Mouse (Mus musculus) embryonic facial prominence, embryonic 12.5 days (tissue): ENCODE measurements around the gene Prpsap2. TPM values are rescaled to one million over a fixed set of nuclear protein-coding genes. Genes with fewer than 3 reads are reported as not detected.

ENCODE experiments used
- ATAC-seq: fragments of 200-750 bp; cut with Nextera tagmentation; 2 replicates; pipeline ENCODE4 v1.8.0; 2017; ENCODE audit not compliant: insufficient number of reproducible peaks, insufficient read depth, low FRiP score, low TSS enrichment
- H3K27ac ChIP-seq: fragments of 300-500 bp; sonication (generic); 2 replicates; pipeline ENCODE4 v1.5.1; 2016; ENCODE audit warnings: mild to moderate bottlenecking
- H3K27me3 ChIP-seq: fragments of 300-500 bp; sonication (generic); 2 replicates; pipeline ENCODE4 v1.6.1; 2016; ENCODE audit warnings: mild to moderate bottlenecking, moderate library complexity
- H3K36me3 ChIP-seq: fragments of 300-500 bp; sonication (generic); 2 replicates; pipeline ENCODE4 v1.6.1; 2016; ENCODE audit warnings: mild to moderate bottlenecking
- H3K4me1 ChIP-seq: fragments of 300-500 bp; sonication (generic); 2 replicates; pipeline ENCODE4 v1.6.1; 2016
- H3K4me2 ChIP-seq: fragments of 300-500 bp; sonication (generic); replicated peaks from 2 replicates; pipeline ENCODE4 v1.6.1; 2016; ENCODE audit warnings: mild to moderate bottlenecking, moderate library complexity
- H3K4me3 ChIP-seq: fragments of 300-500 bp; sonication (generic); 2 replicates; pipeline ENCODE4 v1.5.1; 2016; ENCODE audit warnings: mild to moderate bottlenecking
- H3K9ac ChIP-seq: fragments of 300-500 bp; sonication (generic); 2 replicates; pipeline ENCODE4 v1.6.1; 2016; ENCODE audit warnings: mild to moderate bottlenecking, moderate library complexity
- H3K9me3 ChIP-seq: fragments of 300-500 bp; sonication (generic); 2 replicates; pipeline ENCODE4 v1.6.1; 2016; ENCODE audit warnings: mild to moderate bottlenecking, moderate library complexity
- WGBS: fragments of 180-500 bp; shearing (Covaris S2); methylation state at CpG from one replicate; pipeline ENCODE4 v1.1.7; 2016; 5-methylcytosine and 5-hydroxymethylcytosine counted together
- polyA plus RNA-seq: library from polyadenylated mRNA; unstranded; fragments of >200 nt; fragmentation: Nextera tagmentation; extraction: Ambion mirVana; gene quantifications from 2 replicates; pipeline ENCODE4 v1.2.1, GENCODE M21; 2016

Gene Prpsap2
- polyA plus RNA-seq, 1 experiment from 2014 or later, result 34.8 TPM

GRCm38 (mm10) chr11:61686906-61687453, 74.9 kb downstream of the Prpsap2 start:
- H3K36me3 ChIP-seq, result no peaks in the 10 kb centered on the region
- no peak overlapping the region for H3K4me2 ChIP-seq
- no peaks in the 10 kb centered on the region for H3K9me3 ChIP-seq
- peaks cover 5% of the 10 kb centered on the region; the same call in 1 of the 2 replicates for H3K4me1 ChIP-seq
- peaks cover 33% of the 10 kb centered on the region for H3K27me3 ChIP-seq
- H3K27ac ChIP-seq, result no peak overlapping the region
- no peak overlapping the region for H3K4me3 ChIP-seq
- WGBS, result 29% methylated on average over 10 of the region's 10 CpGs
- no peak overlapping the region for H3K9ac ChIP-seq
- ATAC-seq, result no peak

DNA sequence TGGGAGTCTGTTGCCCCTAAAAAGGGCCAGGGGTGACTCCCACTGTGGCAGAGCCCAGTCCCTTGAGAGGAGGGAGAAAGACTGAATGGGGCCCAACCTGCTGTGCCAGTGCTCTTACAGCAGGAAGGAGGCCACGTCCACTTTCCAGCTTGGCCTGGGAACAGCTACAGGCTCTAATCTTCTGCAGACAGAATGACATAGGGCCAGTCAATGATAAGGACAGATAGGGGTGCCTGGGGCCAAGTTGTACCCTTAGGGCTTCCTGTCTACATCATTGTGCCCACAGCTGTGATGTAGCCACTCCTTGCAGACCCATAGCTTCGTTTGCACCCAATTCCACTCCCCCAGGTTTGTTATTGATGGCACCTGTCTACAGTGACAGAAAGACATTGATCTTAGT, 75.7 kb downstream of the Prpsap2 start:
- no peaks in the 10 kb centered on the region for H3K9me3 ChIP-seq
- peaks cover 5% of the 10 kb centered on the region; the same call in 1 of the 2 replicates for H3K4me1 ChIP-seq
- H3K9ac ChIP-seq, result no peak overlapping the region
- H3K4me2 ChIP-seq, result no peak overlapping the region
- no peak for ATAC-seq
- H3K27me3 ChIP-seq, result peaks cover 33% of the 10 kb centered on the region
- no peaks in the 10 kb centered on the region for H3K36me3 ChIP-seq
- H3K4me3 ChIP-seq, result no peak overlapping the region
- 59% methylated on average over 2 of the region's 2 CpGs for WGBS
- H3K27ac ChIP-seq, result no peak overlapping the region

DNA sequence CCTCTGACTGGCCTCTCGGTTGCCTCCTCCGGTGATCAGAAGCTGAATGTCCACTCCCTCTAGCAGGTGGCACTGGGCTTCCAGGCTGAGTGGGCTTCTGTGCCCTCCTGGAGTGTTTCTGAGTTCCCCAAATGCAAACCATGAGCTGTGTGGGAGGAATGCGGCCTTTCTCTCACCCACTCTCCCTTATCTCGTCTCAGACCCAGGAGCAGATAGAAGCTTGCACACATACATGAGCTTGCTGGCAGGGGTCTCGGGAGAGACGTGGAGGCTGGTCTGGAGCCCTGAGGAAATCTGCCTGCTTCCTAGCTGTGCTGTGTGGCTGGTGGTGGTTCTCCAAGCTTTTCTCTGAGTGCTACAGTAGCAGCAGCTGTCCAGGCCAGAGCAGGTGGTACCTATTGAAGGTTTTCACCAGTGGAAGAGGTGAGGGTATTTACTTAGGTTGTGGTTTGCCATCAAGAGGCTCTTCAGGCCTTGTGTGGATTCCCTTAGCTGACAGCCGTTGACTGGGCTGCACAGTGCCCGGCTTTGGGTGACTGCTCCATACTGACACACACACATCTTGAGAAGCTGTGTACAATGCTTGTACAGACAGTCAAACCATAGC, 76.7 kb downstream of the Prpsap2 start:
- peak overlapping the region; percentile 64; the same call in 1 of the 2 replicates for H3K4me2 ChIP-seq
- no peak overlapping the region for H3K9ac ChIP-seq
- peak overlapping the region; percentile 42 for H3K4me3 ChIP-seq
- H3K9me3 ChIP-seq, result no peaks in the 10 kb centered on the region
- no peak for ATAC-seq
- H3K27ac ChIP-seq, result no peak overlapping the region
- peaks cover 33% of the 10 kb centered on the region for H3K27me3 ChIP-seq
- 68% methylated on average over 8 of the region's 8 CpGs for WGBS
- H3K36me3 ChIP-seq, result no peaks in the 10 kb centered on the region
- peaks cover 5% of the 10 kb centered on the region; the same call in 1 of the 2 replicates for H3K4me1 ChIP-seq

- no peak within 1 kb of the TSS for H3K27ac ChIP-seq
- peaks cover 5% of the 10 kb centered on the region; the same call in 1 of the 2 replicates for H3K4me1 ChIP-seq
- H3K4me2 ChIP-seq, result peak within 1 kb of the TSS; percentile 64
- H3K9ac ChIP-seq, result peak within 1 kb of the TSS; percentile 44
- 1% methylated on average over 76 of the region's 76 CpGs for WGBS
- ATAC-seq, result peak; percentile 29; the same call in 1 of the 2 replicates
- H3K9me3 ChIP-seq, result no peaks in the 10 kb centered on the region
- no peaks in the 10 kb centered on the region for H3K36me3 ChIP-seq
- peaks cover 33% of the 10 kb centered on the region for H3K27me3 ChIP-seq
- H3K4me3 ChIP-seq, result peak within 1 kb of the TSS; percentile 42
Observed at GRCm38 (mm10) chr11:61683907-61684731, 77.8 kb downstream of the Prpsap2 start, which contains the start of gene Fam83g. Gene Fam83g, plus strand, starts transcription at chr11:61684091.

Other genes with a start within 250 kb of the Prpsap2 start
- 28.3 TPM in 2 replicates for gene Epn2, start 182.4 kb downstream of the Prpsap2 start, polyA plus RNA-seq
- 7.4 and 8.5 TPM in 2 replicates for gene Grap, start 108.8 kb downstream of the Prpsap2 start, polyA plus RNA-seq
- gene Fam83g, start 78.0 kb downstream of the Prpsap2 start, polyA plus RNA-seq, result 1.5 and 1.9 TPM in 2 replicates
- gene Slc5a10, start 41.3 kb downstream of the Prpsap2 start, polyA plus RNA-seq, result 0.09 TPM in 1 of 2 replicates, not detected in the other
- gene Ulk2, start 93.0 kb upstream of the Prpsap2 start, polyA plus RNA-seq, result 22.7 and 24.1 TPM in 2 replicates
- gene Akap10, start 168.2 kb upstream of the Prpsap2 start, polyA plus RNA-seq, result 20.8 and 22.2 TPM in 2 replicates
- gene Specc1, start 194.7 kb upstream of the Prpsap2 start, polyA plus RNA-seq, result 15.8 and 16.8 TPM in 2 replicates